Mouse (Mus musculus): ENCODE measurements around the gene H13. TPM values are rescaled to one million over a fixed set of nuclear protein-coding genes. Genes with fewer than 3 reads are reported as not detected.

H13 gene
- polyA plus RNA-seq, 1 experiment from 2014 or later, result 45.2 TPM

DNA sequence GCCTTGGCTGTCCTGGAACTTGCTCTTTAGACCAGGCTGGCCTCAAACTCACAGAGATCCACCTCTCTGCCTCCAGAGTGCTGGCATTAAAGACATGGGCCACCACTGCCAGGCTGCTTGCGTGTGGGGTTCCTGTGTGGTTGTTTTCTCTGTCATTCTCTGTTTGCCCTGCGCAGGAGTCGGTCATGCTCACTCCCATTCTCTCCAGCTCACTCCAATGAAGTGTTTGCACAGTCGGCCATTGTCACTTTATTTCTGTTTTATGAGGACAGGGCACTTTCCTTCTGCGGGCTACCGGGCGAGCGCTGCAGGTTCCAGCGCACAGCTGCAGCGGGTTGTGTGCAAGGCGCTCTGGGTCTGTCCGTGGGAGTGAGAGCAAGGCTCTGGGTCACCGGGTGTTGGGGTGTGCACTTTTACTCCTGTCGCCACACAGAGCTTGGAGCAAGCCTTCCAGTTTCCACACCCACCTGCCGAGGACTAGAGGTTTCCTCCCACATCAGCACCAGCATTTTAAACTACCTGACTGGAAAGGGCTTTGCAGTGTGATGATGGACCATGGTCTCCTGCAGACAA, 56.0 kb downstream of the H13 start:
- H3K9me3 ChIP-seq (replicated peaks), result no peaks in the 10 kb centered on the region
- peaks cover 42% of the 10 kb centered on the region for H3K4me1 ChIP-seq (replicated peaks)
- no peak overlapping the region for H3K9ac ChIP-seq
- no peak overlapping the region for H3K27ac ChIP-seq (replicated peaks)
- no peak overlapping the region for H3K4me2 ChIP-seq
- ATAC-seq (ENCODE audit: insufficient read depth), result no peak
- H3K4me3 ChIP-seq (replicated peaks), result no peak overlapping the region
- WGBS (ENCODE audit: insufficient replicate concordance), result 69% methylated on average over 15 of the region's 15 CpGs
- H3K27me3 ChIP-seq, result peaks cover 46% of the 10 kb centered on the region
- no peaks in the 10 kb centered on the region for H3K36me3 ChIP-seq (replicated peaks)

DNA sequence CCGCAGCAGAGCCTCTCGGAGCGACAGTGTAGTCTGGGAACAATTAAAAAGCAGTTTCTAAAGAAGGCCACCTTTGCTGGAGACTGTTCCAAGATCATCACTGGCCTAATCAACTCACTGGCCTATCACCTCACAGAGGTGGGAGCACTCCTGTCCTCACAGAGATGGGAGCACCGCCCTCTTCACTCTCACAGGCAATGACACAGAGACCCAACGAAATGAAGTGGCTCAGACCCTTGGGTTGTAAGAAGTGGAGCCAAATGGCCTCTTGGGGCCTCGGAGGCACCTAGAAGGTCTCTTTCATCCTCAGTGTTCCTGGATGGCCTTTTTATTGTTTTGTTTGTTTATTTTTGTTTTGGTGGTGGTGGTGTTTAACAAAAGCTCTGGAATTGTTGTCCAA, 57.0 kb downstream of the H13 start:
- Histone ChIP-seq H3K27ac (replicated peaks) (no peak overlapping the region), H3K9me3 (replicated peaks) (no peaks in the 10 kb centered on the region), H3K4me1 (replicated peaks) (peaks cover 42% of the 10 kb centered on the region), H3K9ac (no peak overlapping the region), H3K36me3 (replicated peaks) (no peaks in the 10 kb centered on the region), H3K4me3 (replicated peaks) (no peak overlapping the region), H3K27me3 (peaks cover 46% of the 10 kb centered on the region), H3K4me2 (no peak overlapping the region)
- ATAC-seq (ENCODE audit: insufficient read depth), result no peak
- 77% methylated on average over 6 of the region's 6 CpGs for WGBS (ENCODE audit: insufficient replicate concordance)

DNA sequence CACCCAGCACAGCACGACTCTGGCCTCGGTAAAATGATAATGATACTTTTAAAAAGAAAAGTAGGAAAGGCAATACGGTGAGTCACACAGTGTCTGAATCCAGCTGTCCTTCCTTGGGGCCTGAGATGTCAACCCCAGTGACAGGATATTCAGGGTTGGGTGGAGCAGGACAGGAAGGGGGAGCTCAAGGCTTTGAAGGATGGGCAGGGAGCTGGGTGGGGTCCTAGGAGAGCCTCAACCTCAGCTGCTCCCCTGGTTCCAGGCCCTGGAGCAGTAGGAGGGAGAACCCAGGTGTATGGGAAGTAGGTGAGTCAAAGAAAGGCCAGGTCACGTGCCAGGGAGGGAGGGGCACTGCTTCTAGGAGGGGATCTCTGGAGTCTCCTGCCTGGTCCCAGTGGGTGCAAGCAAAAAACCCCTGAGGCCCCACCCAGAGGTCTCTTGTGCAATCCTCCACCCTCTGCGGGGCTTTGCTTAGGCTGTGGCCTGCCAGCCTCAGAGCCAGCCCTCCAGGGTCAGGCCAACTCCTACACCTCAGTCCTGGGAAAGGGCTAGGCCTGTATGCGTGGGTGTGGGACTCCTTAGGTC, 57.6 kb downstream of the H13 start:
- H3K4me1 ChIP-seq (replicated peaks), result peaks cover 42% of the 10 kb centered on the region
- 35% methylated on average over 6 of the region's 6 CpGs for WGBS (ENCODE audit: insufficient replicate concordance)
- H3K9ac ChIP-seq, result no peak overlapping the region

DNA sequence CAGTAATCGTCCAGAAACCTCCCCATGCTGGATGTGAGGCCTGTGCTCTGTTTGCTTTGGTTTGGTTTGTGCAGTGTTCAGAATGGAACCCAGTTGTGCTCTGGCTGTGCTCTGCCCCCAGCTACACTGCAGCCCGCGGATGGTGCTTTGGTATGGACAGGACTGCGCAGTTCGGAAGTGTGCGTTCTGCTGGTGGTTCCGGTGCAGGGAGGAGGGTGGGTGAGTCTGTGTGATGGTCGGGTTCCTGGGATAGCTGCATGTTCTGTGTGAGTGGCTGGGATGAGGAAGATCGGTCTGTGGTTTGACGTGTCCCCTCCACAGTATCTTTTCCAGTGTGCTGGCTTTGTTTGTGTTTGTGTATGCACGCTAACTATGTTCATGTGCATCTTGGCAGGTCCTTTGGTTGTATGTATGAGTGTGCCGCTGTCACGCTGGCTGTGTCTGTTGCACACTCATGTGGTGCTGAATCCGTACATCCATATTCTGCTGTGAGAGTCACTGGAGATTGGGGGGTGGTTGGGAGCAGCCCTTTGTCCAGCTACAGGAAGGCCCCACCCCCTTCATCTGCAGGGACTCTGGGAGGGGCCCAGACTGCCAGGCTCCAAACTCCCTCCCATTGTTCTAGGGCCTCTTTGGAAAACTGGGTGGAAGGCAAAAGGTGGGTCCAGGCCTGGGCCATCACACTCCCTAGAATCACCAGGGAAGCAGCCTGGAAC, 58.7 kb downstream of the H13 start:
- no peak overlapping the region for H3K4me3 ChIP-seq (replicated peaks)
- H3K9me3 ChIP-seq (replicated peaks), result no peaks in the 10 kb centered on the region
- no peak overlapping the region for H3K4me2 ChIP-seq
- 78% methylated on average over 14 of the region's 14 CpGs for WGBS (ENCODE audit: insufficient replicate concordance)
- peaks cover 40% of the 10 kb centered on the region for H3K27me3 ChIP-seq
- H3K36me3 ChIP-seq (replicated peaks), result no peaks in the 10 kb centered on the region
- H3K4me1 ChIP-seq (replicated peaks), result peaks cover 42% of the 10 kb centered on the region
- H3K9ac ChIP-seq, result no peak overlapping the region
- H3K27ac ChIP-seq (replicated peaks), result peak overlapping the region; percentile 53
- ATAC-seq (ENCODE audit: insufficient read depth), result peak; percentile 44

More for the DNA sequence above, 57.6 kb downstream of the H13 start:
- ATAC-seq (ENCODE audit: insufficient read depth), result no peak
- Histone ChIP-seq H3K27me3 (peaks cover 48% of the 10 kb centered on the region), H3K27ac (replicated peaks) (peak overlapping the region; percentile 29; the same call in 1 of the 2 replicates), H3K4me2 (no peak overlapping the region), H3K36me3 (replicated peaks) (no peaks in the 10 kb centered on the region), H3K9me3 (replicated peaks) (no peaks in the 10 kb centered on the region), H3K4me3 (replicated peaks) (no peak overlapping the region)

DNA sequence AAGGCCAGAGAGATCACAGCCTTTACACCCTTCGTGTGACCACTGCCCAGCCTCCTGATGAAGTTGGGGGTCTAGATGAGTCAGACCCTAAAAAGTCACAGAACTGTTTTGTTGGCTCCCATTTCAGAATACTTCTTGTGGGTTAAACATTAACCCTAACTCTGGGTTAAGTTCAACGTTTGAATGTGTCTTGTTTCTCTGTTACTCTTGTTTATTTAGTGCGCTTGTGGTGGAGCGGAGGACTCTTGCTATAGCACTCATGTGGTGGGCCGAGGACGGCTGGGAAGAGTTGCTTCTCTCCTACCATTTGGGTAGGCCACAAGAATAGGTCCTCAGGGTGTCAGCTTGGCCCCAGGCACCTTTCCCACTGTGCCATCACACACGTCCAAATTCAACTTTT, 59.3 kb downstream of the H13 start:
- Histone ChIP-seq H3K27me3 (peaks cover 34% of the 10 kb centered on the region), H3K9ac (no peak overlapping the region), H3K4me3 (replicated peaks) (no peak overlapping the region), H3K4me2 (no peak overlapping the region), H3K9me3 (replicated peaks) (no peaks in the 10 kb centered on the region), H3K4me1 (replicated peaks) (peaks cover 46% of the 10 kb centered on the region), H3K27ac (replicated peaks) (peak overlapping the region; percentile 53), H3K36me3 (replicated peaks) (no peaks in the 10 kb centered on the region)
- WGBS (ENCODE audit: insufficient replicate concordance), result 59% methylated on average over 7 of the region's 7 CpGs
- ATAC-seq (ENCODE audit: insufficient read depth), result no peak

DNA sequence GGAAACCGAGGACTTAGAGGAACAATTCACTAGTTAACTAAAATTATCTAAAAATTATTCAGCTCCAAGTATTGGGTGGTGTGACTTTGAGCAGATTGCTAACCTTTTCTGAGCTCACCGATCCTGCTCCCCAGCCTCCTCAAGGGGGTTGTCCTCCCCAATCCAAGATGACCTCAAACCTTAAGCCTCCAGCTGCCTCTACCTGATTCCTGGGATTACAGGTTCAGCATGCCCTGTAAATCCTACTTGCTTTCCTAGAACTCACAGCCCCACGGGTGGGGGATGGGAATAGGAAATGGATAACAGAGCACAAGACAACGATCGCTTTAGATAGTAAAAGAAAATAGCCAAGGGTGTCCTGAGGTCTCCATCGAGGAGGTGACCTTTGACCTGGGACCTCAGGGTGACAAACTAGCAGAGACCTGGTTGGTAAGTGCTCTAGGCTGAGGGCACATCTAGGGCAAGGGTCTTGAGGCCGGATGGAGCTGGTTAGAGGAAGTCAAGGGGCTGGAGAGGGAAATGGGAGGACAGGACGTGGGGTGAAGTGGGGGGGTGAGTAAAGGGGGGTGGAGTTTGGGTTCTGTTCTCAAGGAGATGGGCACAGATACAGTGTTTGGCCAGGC, 59.9 kb downstream of the H13 start:
- Histone ChIP-seq H3K27me3 (peaks cover 34% of the 10 kb centered on the region), H3K9ac (no peak overlapping the region), H3K9me3 (replicated peaks) (no peaks in the 10 kb centered on the region), H3K4me3 (replicated peaks) (no peak overlapping the region), H3K27ac (replicated peaks) (peak overlapping the region; percentile 36), H3K4me2 (no peak overlapping the region), H3K4me1 (replicated peaks) (peaks cover 46% of the 10 kb centered on the region), H3K36me3 (replicated peaks) (no peaks in the 10 kb centered on the region)
- 30% methylated on average over 8 of the region's 8 CpGs for WGBS (ENCODE audit: insufficient replicate concordance)
- peak; percentile 31 for ATAC-seq (ENCODE audit: insufficient read depth)

DNA sequence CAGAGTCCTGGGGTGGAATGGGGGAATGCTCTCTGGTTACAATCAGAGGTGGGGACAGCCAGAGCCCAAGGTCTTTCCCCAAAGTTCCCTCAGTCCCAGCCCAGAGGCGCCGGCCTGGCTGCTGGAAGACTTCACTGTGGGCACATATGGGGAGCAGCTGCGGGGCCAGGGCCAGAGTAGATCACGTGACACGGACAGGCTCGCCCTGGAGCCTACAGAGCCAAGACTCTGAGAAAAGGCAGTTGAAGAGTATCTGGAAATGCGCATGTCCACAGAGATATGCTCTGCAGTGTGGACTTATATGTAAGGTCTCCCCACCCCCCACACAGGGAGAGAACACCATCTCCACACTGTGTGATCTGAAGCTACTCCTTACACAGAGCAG, 60.4 kb downstream of the H13 start:
- Histone ChIP-seq H3K4me2 (no peak overlapping the region), H3K9ac (no peak overlapping the region)

DNA sequence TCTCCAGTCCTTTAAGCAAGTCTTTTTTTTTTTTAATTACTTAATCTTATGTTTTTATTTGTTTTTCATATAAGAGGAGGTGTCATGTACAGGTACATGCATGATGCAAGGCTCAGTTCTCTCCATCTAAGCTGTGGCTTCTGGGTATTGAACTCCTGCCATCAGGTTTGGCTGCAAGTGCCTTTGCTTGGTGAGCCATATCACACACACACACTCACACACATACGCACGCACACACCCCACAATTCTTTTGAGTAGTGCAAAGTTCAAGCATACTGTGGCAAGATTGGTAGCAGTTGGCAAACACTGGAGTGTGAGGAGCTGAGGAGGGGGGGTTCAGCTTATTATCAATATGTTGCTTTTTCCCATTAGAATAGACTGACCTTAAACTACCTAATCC, 63.9 kb downstream of the H13 start:
- WGBS (ENCODE audit: insufficient replicate concordance), result 66% methylated on average over 2 of the region's 2 CpGs
- H3K9ac ChIP-seq, result no peak overlapping the region
- H3K4me2 ChIP-seq, result no peak overlapping the region
- H3K9me3 ChIP-seq (replicated peaks), result no peaks in the 10 kb centered on the region
- peaks cover 38% of the 10 kb centered on the region for H3K27me3 ChIP-seq
- H3K36me3 ChIP-seq (replicated peaks), result no peaks in the 10 kb centered on the region
- ATAC-seq (ENCODE audit: insufficient read depth), result no peak
- no peak overlapping the region for H3K4me3 ChIP-seq (replicated peaks)
- peaks cover 69% of the 10 kb centered on the region for H3K4me1 ChIP-seq (replicated peaks)
- no peak overlapping the region for H3K27ac ChIP-seq (replicated peaks)

More for the DNA sequence above, 60.4 kb downstream of the H13 start:
- peak overlapping the region; percentile 36; the same call in 1 of the 2 replicates for H3K27ac ChIP-seq (replicated peaks)
- H3K9me3 ChIP-seq (replicated peaks), result no peaks in the 10 kb centered on the region
- H3K4me3 ChIP-seq (replicated peaks), result no peak overlapping the region
- H3K4me1 ChIP-seq (replicated peaks), result peaks cover 47% of the 10 kb centered on the region
- 12% methylated on average over 7 of the region's 7 CpGs for WGBS (ENCODE audit: insufficient replicate concordance)
- H3K36me3 ChIP-seq (replicated peaks), result no peaks in the 10 kb centered on the region
- peaks cover 33% of the 10 kb centered on the region for H3K27me3 ChIP-seq
- ATAC-seq (ENCODE audit: insufficient read depth), result peak; percentile 42

DNA sequence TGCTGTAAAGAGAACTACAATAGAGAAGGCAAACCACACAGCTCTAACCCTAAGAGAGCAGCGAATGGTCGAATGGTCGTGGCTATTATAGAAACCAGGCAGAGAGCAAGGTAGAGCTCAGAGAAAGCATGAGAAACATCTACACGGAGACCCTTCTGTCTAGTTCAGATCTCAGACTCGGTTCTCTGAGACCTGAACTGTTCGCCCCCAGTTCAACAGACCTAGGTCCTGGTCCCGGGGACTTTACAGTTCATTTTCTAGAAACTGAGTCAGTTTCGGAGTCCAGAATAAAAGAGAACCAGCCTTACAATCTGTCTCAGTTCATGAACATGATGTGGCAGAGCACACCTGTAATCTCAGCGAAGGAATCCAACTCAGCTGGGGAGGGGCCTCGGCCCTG, 65.2 kb downstream of the H13 start:
- peak overlapping the region; percentile 59 for H3K27ac ChIP-seq (replicated peaks)
- H3K9ac ChIP-seq, result no peak overlapping the region

DNA sequence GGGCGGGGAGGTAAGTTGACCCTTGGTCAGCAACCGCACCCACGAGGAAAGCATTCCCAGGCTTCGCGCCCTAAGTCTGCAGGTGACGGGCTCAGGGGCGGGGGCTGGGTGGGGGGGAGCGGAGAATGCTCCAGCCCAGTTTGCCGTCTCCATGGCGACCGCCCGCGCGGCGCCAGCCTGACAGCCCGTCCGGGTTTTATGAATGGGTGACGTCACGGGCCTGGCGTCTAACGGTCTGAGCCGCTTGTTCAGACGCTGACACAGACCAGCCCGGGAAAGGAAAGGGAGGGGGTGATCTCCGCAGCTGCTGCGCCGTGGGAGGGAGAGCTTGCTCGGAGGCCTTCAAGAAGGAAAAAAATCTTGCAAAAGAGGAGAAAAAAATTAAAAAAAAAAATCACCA, 65.7 kb downstream of the H13 start:
- Histone ChIP-seq H3K9me3 (replicated peaks) (no peaks in the 10 kb centered on the region), H3K27ac (replicated peaks) (peak overlapping the region; percentile 63), H3K4me1 (replicated peaks) (peaks cover 70% of the 10 kb centered on the region), H3K36me3 (replicated peaks) (no peaks in the 10 kb centered on the region), H3K27me3 (peaks cover 38% of the 10 kb centered on the region), H3K4me3 (replicated peaks) (peak overlapping the region; percentile 65), H3K4me2 (peak overlapping the region; percentile 92), H3K9ac (peak overlapping the region; percentile 35; the same call in 1 of the 2 replicates)
- ATAC-seq (ENCODE audit: insufficient read depth), result peak; percentile 13; the same call in 1 of the 2 replicates
- WGBS (ENCODE audit: insufficient replicate concordance), result 1% methylated on average over 28 of the region's 28 CpGs

More for the DNA sequence above, 65.2 kb downstream of the H13 start:
- no peak for ATAC-seq (ENCODE audit: insufficient read depth)
- 20% methylated on average over 10 of the region's 10 CpGs for WGBS (ENCODE audit: insufficient replicate concordance)
- H3K4me1 ChIP-seq (replicated peaks), result peaks cover 70% of the 10 kb centered on the region
- H3K4me2 ChIP-seq, result peak overlapping the region; percentile 92
- H3K27me3 ChIP-seq, result peaks cover 38% of the 10 kb centered on the region
- H3K9me3 ChIP-seq (replicated peaks), result no peaks in the 10 kb centered on the region
- peak overlapping the region; percentile 65 for H3K4me3 ChIP-seq (replicated peaks)
- no peaks in the 10 kb centered on the region for H3K36me3 ChIP-seq (replicated peaks)

DNA sequence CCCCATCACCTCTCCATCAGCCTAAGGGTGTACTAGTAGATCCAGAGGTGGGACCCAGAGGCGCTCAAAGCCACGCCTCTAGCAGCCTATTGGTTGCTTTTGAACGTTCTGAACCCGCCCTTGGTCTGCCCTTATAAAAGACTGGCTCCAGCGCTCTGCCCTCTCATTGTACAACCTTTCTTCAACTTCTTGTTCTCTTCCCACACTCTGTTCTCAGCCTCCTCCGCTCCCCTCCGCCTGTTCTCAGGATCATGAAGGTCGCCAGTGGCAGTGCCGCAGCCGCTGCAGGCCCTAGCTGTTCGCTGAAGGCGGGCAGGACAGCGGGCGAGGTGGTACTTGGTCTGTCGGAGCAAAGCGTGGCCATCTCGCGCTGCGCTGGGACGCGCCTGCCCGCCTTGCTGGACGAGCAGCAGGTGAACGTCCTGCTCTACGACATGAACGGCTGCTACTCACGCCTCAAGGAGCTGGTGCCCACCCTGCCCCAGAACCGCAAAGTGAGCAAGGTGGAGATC, 66.9 kb downstream of the H13 start, which contains the start of gene Id1:
Gene Id1 (plus strand): TSS at position 162 of the 512 bp plus-strand sequence.
- Histone ChIP-seq H3K4me1 (replicated peaks) (peaks cover 80% of the 10 kb centered on the region), H3K27ac (replicated peaks) (peak within 1 kb of the TSS; percentile 79), H3K4me3 (replicated peaks) (peak within 1 kb of the TSS; percentile 65), H3K9ac (peak within 1 kb of the TSS; percentile 62), H3K27me3 (peaks cover 38% of the 10 kb centered on the region), H3K36me3 (replicated peaks) (no peaks in the 10 kb centered on the region), H3K4me2 (peak within 1 kb of the TSS; percentile 92), H3K9me3 (replicated peaks) (no peaks in the 10 kb centered on the region)
- ATAC-seq (ENCODE audit: insufficient read depth), result peak; percentile 66
- under 1% methylated on average over 28 of the region's 28 CpGs for WGBS (ENCODE audit: insufficient replicate concordance)

Measured in liver, embryonic 15.5 days (tissue).